Mouse (Mus musculus): ENCODE results near the gene Ccng2.
A peak's percentile ranks its signal among the peaks of the same experiment; 100 is the strongest.

Ccng2 gene

GRCm38 (mm10) chr5:93263396-93264075 is 3.5 kb upstream of the Ccng2 start:
- DNase-seq, result peak; percentile 85

- peak; percentile 71 for DNase-seq
Measured at GRCm38 (mm10) chr5:93264136-93264700, 2.8 kb upstream of the Ccng2 start.

DNA sequence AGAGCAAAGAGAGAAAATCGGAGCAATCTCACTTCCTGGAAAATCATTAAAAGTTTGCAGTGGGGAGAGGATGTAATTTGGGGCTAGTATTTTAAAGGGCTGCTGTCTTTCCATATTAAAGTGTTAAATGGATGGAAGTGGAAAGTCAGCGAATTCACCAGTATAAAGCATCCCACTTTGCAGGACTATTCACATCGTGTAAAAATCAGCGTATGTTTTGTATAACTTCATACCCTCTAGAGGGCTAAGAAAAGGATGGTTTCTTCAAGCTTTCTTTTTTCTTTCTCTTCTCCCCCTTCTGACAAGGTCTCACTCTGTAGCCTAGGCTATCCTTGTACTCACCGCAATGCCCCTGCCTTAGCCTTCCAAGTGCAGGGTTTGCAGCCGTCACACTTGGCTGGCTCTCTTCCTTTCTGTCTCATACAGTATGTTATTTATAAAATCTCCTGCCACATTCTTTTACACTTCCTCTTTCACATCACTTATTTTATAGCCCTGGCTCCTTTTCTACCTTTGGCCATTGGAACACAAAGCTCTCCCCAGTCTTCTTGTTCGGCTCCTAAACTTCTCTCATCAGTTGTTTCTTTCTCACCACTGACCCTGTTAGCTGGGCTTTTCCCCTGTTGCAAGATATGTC is 1.8 kb upstream of the Ccng2 start:
- DNase-seq, result peak; percentile 88

- DNase-seq, result peak; percentile 76
Measured at GRCm38 (mm10) chr5:93265801-93266580, 1.1 kb upstream of the Ccng2 start.

DNA sequence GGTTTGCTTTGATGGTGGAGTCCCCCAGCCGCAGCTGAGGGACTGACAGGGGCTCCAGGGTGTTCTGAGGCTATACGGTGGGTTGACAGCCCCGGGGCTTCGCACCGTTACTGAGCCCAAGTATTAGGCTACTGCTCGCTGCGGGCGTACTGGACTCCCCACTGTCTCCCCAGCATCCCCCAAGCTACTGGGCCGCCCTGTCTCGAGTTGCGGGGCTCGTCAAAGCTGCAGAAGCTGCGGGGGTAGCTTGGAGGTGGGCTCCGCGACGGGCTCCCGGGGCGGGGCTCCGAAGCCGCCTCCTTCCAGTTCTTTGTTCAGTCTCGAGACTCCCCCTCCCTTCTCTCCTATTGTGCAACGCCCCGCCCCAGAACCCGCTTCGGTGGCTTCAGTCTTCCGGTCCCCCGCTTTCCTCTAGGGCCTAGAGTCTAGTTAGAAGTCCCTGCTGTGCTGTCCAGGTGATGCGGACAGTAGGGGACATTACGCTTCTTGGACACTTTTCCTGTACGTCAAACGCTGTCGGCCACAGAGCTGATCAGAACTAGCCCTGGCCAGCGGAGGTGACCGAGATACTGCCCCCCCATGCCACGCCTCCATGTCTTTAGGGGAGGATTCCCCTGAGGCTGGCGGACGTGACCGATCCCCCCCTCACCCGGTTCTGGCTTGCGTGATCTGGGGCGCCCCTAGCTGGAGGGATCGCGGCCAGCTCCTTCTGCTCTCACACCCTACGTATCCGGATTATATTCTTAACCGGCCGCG is 972 bp downstream of the Ccng2 start:
- peak; percentile 99 for DNase-seq

GRCm38 (mm10) chr5:93270095-93270494 is 3.0 kb downstream of the Ccng2 start:
- peak; percentile 57 for DNase-seq

DNA sequence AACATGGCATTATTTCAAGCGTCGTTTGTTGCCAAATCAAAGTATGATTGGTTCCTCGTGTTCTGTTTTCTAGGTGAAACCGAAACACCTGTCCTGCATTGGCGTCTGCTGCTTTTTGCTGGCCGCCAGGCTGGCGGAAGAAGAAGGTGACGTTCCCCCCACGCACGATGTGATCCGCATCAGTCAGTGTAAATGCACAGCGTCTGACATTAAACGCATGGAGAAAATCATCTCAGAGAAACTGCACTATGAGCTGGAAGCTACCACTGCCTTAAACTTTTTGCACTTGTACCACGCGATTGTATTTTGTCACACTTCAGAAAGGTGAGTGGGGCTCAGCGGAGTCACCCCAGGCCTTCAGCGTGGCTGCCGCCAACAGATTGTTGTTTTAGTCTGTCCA is 3.7 kb downstream of the Ccng2 start:
- DNase-seq, result peak; percentile 82

GRCm38 (mm10) chr5:93282446-93283107 is 15.5 kb downstream of the Ccng2 start:
- peak; percentile 99 for DNase-seq

- DNase-seq, result peak; percentile 98
Measured at GRCm38 (mm10) chr5:93283109-93283508, 16.1 kb downstream of the Ccng2 start.

DNA sequence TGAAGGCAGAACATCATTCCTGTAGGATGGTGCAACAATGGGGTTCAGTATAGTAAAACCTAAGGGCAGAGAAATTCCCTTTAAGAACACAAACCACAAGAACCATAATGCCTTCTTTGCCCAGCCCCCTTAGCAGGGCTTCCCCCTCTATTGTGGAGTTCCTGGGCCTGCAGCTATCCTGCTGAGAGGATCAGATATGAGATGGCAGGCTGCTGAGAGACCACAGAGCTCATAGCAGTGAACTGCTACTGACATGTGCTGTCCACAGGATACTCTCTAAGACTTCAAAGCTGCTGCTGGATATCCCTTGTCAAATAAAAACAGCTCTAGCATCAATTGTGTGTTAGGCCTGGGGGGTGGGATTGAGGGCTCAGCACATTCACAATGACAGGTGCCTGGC is 21.5 kb downstream of the Ccng2 start:
- peak; percentile 55 for DNase-seq

GRCm38 (mm10) chr5:93290282-93290681 is 23.2 kb downstream of the Ccng2 start:
- peak; percentile 44 for DNase-seq

- peak; percentile 88 for DNase-seq
Measured at GRCm38 (mm10) chr5:93296341-93296746, 29.3 kb downstream of the Ccng2 start.

DNA sequence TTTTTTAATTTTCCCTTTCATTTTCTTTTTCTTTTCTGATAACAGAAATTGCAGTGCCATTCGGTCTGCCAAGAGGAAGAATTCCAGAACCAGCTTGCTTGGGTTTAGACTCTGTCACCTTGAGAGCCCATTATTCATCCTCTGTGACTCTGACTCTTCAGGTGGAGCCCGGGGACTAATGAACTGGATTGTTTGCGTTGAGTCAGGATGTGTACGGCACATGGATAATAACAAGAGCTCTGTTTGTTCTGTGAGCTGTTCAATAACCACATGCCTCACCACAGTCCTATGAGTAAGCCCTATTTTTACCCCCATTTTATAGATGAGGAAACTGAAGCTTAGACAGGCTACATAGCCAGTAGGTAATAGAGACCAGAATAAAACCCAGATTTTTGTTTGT is 29.7 kb downstream of the Ccng2 start:
- DNase-seq, result no peak

GRCm38 (mm10) chr5:93297311-93297710 is 30.3 kb downstream of the Ccng2 start:
- peak; percentile 70 for DNase-seq

DNA sequence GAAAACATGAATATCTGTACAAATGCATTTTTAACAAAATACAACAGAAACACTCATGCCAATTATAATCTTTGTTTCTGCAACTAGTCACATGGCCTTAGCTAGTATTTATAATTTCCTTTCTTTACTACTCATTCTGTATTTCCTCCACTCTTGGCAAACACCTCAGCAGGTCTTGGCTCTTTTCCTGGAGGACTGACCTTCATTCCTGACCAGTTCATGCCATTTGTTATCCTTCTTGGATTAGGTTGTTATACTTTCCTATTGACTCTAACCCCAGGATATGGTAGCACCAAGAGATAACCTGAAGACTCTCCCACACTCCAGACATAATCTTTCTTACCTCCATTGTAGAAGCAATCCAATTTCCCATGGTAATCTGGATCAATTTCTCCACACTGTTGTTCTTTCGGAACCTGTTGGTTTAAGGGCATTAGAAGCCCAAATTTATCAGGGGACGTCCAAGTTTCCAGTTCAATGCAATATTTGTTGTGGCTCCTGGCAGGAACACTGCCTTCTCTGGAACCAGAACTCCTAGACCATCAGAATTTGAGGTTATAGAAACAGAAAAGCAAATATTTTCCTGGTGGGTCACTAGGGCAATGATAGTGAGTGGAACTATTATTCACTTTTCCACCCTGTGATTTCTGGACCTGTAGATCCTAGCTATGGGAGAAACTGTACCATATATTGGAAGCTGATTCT is 38.2 kb downstream of the Ccng2 start:
- peak; percentile 74 for DNase-seq

- peak; percentile 76 for DNase-seq
Measured at GRCm38 (mm10) chr5:93308909-93309308, 41.9 kb downstream of the Ccng2 start.

DNA sequence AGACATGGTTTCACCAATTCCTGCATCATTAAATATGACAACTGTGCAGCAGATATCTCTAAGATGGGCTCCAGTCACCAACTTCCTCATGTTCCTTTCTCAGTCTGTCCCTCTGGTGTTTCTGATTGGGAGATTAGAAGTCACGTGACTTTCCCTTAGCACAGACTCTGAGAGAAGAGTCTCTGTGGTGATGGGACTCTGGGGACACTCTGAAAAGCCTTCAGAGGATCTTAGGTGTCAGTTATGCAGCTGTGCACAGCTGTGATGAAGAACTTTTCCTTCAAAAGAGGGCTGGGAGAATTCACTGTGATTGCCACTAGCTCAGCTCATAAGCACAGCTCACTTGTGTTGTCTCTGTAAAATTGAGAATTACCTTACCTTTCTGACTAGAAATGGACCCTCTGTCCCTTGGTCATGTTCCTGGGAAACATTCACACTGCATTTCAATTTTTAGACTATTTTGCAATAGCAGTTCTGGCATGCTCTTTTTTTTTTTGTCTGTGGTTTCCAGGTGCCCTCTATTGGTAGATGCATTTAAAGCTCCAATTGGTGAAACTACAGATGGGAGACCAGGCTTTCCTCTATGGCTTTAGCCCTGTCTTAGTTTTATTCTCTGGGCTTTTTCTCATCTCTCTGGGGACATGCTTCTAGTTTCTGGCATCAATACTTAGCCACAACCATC is 56.4 kb downstream of the Ccng2 start:
- peak; percentile 94 for DNase-seq
